Mouse (Mus musculus): ENCODE measurements around the gene Col27a1.

DNA sequence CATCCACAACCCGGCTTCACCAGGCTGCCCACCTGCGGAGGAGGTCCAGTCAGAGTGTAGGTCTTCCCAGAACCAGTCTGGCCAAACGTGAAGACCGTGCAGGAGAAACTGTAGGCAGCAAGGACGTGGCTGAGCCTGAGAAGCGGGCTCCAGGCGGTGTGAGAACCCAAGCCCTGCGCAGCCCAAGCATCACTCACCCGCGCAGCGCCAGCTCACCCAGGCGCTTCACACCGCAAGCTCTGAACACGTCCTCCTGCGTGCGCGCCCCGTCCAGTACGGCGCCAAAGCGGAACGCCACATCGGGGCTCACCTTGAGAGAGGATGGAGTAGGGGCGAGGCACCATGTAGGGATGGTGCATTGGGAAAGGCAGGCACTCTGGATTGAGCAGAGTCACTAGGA lies 42.7 kb upstream of the Col27a1 start:
- TF ChIP-seq POLR2A (IDR thresholded peaks at IDR 0.05; ENCODE audit: control insufficient read depth, extremely low read depth, insufficient read depth, low read length, poor library complexity) (no peak), CTCF (IDR thresholded peaks at IDR 0.05; ENCODE audit: borderline replicate concordance, control insufficient read depth, extremely low read depth, insufficient read depth, low read length, poor library complexity) (no peak)
